Mouse (Mus musculus): ENCODE results near the gene Vac14. TPM values are rescaled to one million over a fixed set of nuclear protein-coding genes. Genes with fewer than 3 reads are reported as not detected.

The Vac14 gene
- 31.8 and 32.3 TPM in 2 replicates for polyA plus RNA-seq (2016; fragmentation: Nextera tagmentation; extraction: Ambion mirVana)

- no peaks in the 10 kb centered on the region for H3K9me3 ChIP-seq
- peak; percentile 98 for ATAC-seq (ENCODE audit: low FRiP score, low read depth)
- H3K4me2 ChIP-seq (replicated peaks), result peak within 1 kb of the TSS; percentile 69
- H3K4me1 ChIP-seq, result peaks cover 19% of the 10 kb centered on the region
- H3K36me3 ChIP-seq, result no peaks in the 10 kb centered on the region
- peak within 1 kb of the TSS; percentile 92 for H3K4me3 ChIP-seq
- peak within 1 kb of the TSS; percentile 77 for H3K9ac ChIP-seq (replicated peaks)
- peak within 1 kb of the TSS; percentile 63 for H3K27ac ChIP-seq (replicated peaks)
- WGBS, result under 1% methylated on average over 63 of the region's 67 CpGs
- H3K27me3 ChIP-seq, result peaks cover 13% of the 10 kb centered on the region
Measured at GRCm38 (mm10) chr8:110618391-110619207, at the start of gene Vac14. Gene Vac14, plus strand, starts transcription at chr8:110618585.

DNA sequence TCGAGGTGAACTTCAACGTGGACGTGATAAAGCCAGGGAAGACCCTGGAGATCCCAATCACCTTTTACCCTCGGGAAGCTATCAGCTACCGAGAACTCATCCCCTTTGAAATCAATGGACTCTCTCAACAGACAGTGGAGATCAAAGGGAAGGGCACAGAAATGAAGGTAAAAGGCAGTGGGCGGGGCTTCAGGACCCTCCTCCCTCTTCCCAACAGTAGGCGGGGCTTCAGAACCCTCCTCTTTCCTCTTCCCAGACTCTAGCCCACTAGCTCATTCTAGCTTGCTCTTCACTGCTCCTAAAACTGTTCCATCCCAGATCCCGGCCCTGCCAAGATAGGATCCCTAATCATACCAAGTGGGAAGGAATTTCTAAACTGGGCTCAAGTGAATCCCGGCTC is 25.7 kb upstream of the Vac14 start:
- Histone ChIP-seq H3K4me1 (no peaks in the 10 kb centered on the region), H3K4me2 (replicated peaks) (no peak overlapping the region), H3K9me3 (no peaks in the 10 kb centered on the region), H3K36me3 (no peaks in the 10 kb centered on the region), H3K27ac (replicated peaks) (no peak overlapping the region), H3K9ac (replicated peaks) (no peak overlapping the region), H3K4me3 (no peak overlapping the region), H3K27me3 (no peaks in the 10 kb centered on the region)
- no peak for ATAC-seq (ENCODE audit: low FRiP score, low read depth)
- WGBS, result 85% methylated on average over 9 of the region's 9 CpGs

GRCm38 (mm10) chr8:110594164-110594563 is 24.2 kb upstream of the Vac14 start:
- no peak overlapping the region for H3K4me3 ChIP-seq
- ATAC-seq (ENCODE audit: low FRiP score, low read depth), result no peak
- H3K4me1 ChIP-seq, result no peaks in the 10 kb centered on the region
- H3K27ac ChIP-seq (replicated peaks), result no peak overlapping the region
- no peaks in the 10 kb centered on the region for H3K9me3 ChIP-seq
- no peaks in the 10 kb centered on the region for H3K27me3 ChIP-seq
- WGBS, result 89% methylated on average over 6 of the region's 6 CpGs
- H3K9ac ChIP-seq (replicated peaks), result no peak overlapping the region
- no peak overlapping the region for H3K4me2 ChIP-seq (replicated peaks)
- H3K36me3 ChIP-seq, result no peaks in the 10 kb centered on the region

DNA sequence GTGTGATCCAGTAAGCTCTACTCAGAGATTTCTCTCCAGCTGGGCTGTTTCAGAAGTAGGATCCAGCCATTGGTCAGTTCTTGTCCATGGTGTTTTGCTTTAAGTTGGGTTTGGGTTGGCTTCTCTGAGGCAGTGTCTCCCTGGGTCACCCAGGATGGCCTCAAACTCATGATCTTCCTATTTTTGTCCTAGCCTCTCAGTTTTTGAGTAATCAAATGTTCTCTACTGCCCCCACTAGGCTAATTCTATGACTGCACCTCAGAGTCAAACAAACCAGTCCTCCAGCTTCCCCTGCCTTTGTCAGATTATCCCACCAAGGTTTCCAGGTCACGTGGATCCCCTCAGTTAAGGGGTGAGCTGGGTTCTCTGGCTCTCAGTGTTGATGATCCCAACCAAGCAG is 13.8 kb upstream of the Vac14 start:
- H3K4me3 ChIP-seq, result no peak overlapping the region
- no peak overlapping the region for H3K4me2 ChIP-seq (replicated peaks)
- WGBS, result 3% methylated on average over 1 of the region's 1 CpGs
- no peaks in the 10 kb centered on the region for H3K4me1 ChIP-seq
- no peaks in the 10 kb centered on the region for H3K36me3 ChIP-seq
- H3K9ac ChIP-seq (replicated peaks), result no peak overlapping the region
- no peaks in the 10 kb centered on the region; the same call in 1 of the 2 replicates for H3K27me3 ChIP-seq
- H3K9me3 ChIP-seq, result no peaks in the 10 kb centered on the region
- H3K27ac ChIP-seq (replicated peaks), result no peak overlapping the region
- no peak for ATAC-seq (ENCODE audit: low FRiP score, low read depth)

GRCm38 (mm10) chr8:110605401-110606015 is 12.9 kb upstream of the Vac14 start:
- no peaks in the 10 kb centered on the region; the same call in 1 of the 2 replicates for H3K27me3 ChIP-seq
- no peak overlapping the region for H3K27ac ChIP-seq (replicated peaks)
- no peaks in the 10 kb centered on the region for H3K4me1 ChIP-seq
- no peaks in the 10 kb centered on the region for H3K9me3 ChIP-seq
- no peak for ATAC-seq (ENCODE audit: low FRiP score, low read depth)
- H3K4me3 ChIP-seq, result no peak overlapping the region
- H3K9ac ChIP-seq (replicated peaks), result no peak overlapping the region
- 63% methylated on average over 6 of the region's 6 CpGs for WGBS
- no peak overlapping the region for H3K4me2 ChIP-seq (replicated peaks)
- no peaks in the 10 kb centered on the region for H3K36me3 ChIP-seq

DNA sequence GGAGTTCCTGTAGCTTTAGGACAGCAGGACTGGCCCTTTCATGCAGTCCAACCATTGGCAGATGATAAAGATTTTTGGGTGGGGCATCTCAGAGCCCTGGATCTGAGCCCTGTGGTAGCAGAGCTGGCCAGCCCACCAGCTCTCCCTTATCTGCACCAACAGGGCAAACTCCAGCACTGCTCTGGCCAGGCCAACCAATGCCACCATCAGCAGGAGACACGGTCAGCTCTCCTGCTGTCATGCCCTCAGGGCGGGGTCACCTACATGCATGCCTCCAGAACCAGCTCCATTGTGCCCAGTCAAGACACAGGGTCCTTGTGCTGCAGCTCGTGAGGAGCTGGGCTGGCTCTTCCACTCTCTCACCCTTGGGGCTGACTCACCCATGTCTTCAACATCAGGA is 2.7 kb upstream of the Vac14 start:
- H3K27ac ChIP-seq (replicated peaks), result no peak overlapping the region
- ATAC-seq (ENCODE audit: low FRiP score, low read depth), result no peak
- 85% methylated on average over 3 of the region's 3 CpGs for WGBS

DNA sequence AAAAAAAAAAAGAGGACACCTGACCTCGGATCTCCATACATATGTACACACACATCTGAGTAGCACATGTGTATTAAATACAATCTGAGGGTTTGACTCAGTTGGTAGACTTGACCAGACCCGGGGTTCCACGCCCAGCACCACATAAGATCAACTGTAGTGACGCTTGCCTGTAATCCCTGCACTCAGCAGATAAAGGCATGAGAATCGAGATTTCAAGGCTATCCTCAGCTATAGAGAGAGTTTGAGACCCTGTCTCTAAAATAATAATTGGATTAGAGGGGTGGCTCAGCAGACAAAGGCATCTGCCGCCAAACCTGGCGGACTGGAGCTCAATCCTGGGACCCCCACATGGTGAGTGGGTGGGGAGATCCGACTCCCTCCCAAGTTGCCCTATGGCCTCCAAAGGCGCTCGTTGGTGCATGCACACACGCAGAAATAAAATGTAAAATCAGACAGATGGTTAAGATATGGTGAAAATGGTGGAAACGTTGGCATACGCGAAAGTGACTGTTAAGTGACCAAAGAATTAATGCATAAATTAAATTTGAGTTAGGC is 505 bp upstream of the Vac14 start:
- Histone ChIP-seq H3K4me2 (replicated peaks) (peak overlapping the region; percentile 69), H3K27me3 (peaks cover 13% of the 10 kb centered on the region), H3K27ac (replicated peaks) (peak overlapping the region; percentile 63), H3K9ac (replicated peaks) (peak overlapping the region; percentile 52), H3K36me3 (no peaks in the 10 kb centered on the region), H3K9me3 (no peaks in the 10 kb centered on the region), H3K4me1 (peaks cover 19% of the 10 kb centered on the region), H3K4me3 (peak overlapping the region; percentile 92)
- ATAC-seq (ENCODE audit: low FRiP score, low read depth), result peak; percentile 69
- 18% methylated on average over 14 of the region's 14 CpGs for WGBS

More for the DNA sequence above, 2.7 kb upstream of the Vac14 start:
- Histone ChIP-seq H3K4me2 (replicated peaks) (no peak overlapping the region), H3K4me3 (no peak overlapping the region), H3K4me1 (peaks cover 19% of the 10 kb centered on the region), H3K9ac (replicated peaks) (no peak overlapping the region), H3K27me3 (peaks cover 13% of the 10 kb centered on the region), H3K36me3 (no peaks in the 10 kb centered on the region), H3K9me3 (no peaks in the 10 kb centered on the region)

- WGBS, result 31% methylated on average over 8 of the region's 8 CpGs
- Histone ChIP-seq H3K4me3 (peak overlapping the region; percentile 92), H3K27ac (replicated peaks) (no peak overlapping the region), H3K4me1 (peaks cover 19% of the 10 kb centered on the region), H3K9me3 (no peaks in the 10 kb centered on the region), H3K36me3 (no peaks in the 10 kb centered on the region), H3K27me3 (peaks cover 13% of the 10 kb centered on the region), H3K4me2 (replicated peaks) (peak overlapping the region; percentile 69), H3K9ac (replicated peaks) (peak overlapping the region; percentile 77)
- ATAC-seq (ENCODE audit: low FRiP score, low read depth), result no peak
Measured at GRCm38 (mm10) chr8:110619208-110619574, 806 bp downstream of the Vac14 start.

DNA sequence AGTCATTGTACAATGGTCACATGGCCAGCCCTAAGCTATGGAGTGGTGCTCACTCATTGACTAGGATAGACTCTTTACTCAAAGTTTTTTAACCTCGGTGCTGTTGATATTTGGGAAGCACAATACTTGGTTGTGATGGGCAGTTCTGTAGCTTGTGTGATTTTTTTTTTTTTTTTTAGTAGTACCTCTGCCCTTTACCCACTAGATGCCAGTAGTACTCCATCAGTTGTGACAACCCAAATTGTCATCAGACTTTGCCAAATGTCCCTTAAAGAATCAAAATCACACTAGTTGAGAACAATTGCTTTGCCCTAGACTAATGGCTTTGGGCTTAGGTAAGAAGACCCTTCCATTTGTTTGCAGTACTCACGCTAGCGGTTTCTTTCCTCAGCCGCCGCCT is 1.5 kb downstream of the Vac14 start:
- H3K9me3 ChIP-seq, result no peaks in the 10 kb centered on the region
- 91% methylated on average over 5 of the region's 5 CpGs for WGBS
- ATAC-seq (ENCODE audit: low FRiP score, low read depth), result no peak
- peaks cover 13% of the 10 kb centered on the region for H3K27me3 ChIP-seq
- no peak overlapping the region for H3K9ac ChIP-seq (replicated peaks)
- H3K36me3 ChIP-seq, result no peaks in the 10 kb centered on the region
- peak overlapping the region; percentile 69 for H3K4me2 ChIP-seq (replicated peaks)
- peaks cover 19% of the 10 kb centered on the region for H3K4me1 ChIP-seq
- H3K27ac ChIP-seq (replicated peaks), result no peak overlapping the region
- H3K4me3 ChIP-seq, result no peak overlapping the region; the same call in 1 of the 2 replicates

- no peaks in the 10 kb centered on the region for H3K9me3 ChIP-seq
- no peaks in the 10 kb centered on the region for H3K36me3 ChIP-seq
- H3K9ac ChIP-seq (replicated peaks), result no peak overlapping the region
- WGBS, result 81% methylated on average over 4 of the region's 4 CpGs
- H3K27ac ChIP-seq (replicated peaks), result no peak overlapping the region
- H3K4me1 ChIP-seq, result no peaks in the 10 kb centered on the region
- ATAC-seq (ENCODE audit: low FRiP score, low read depth), result no peak
- no peaks in the 10 kb centered on the region for H3K27me3 ChIP-seq
- H3K4me3 ChIP-seq, result no peak overlapping the region
- no peak overlapping the region for H3K4me2 ChIP-seq (replicated peaks)
Measured at GRCm38 (mm10) chr8:110626431-110626830, 8.0 kb downstream of the Vac14 start.

DNA sequence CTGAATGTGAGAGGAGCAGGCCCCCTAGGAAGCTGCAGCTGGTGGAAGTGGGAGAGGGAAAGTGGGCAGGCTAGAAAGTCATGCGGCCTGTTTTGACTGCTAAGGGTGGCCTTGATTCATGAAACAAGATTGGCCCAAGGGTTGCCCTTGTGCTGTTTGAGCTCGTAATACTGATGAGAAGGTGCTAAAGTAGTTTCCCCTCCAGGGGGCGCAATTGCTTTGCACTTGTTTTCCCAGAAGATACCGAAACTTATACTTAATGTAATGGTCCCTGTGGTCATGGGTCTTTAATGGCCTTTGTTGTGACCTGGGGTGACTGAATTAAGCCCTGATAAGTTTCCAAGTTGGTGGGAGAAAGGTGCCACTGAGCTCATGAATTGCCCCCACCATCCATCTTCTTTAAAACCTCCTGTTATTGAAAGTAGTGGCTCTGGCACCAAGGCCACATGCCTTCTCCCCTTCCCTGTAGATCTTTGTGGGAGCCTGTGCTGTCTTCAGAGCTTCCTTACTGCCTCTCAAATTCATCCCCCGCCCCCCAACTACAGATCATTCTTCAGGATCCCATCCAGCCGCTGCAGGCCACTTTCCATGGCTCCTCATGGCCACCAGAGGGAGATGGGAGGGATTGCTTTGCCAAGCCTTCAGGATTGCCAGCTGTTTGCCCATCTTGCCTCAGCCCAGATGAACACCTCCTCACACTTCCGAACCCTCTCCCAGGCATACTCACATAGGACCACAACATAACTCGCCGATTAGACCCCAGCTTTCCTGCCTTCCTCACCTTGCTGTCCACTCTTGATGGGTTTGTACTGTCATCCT is 11.1 kb downstream of the Vac14 start:
- no peak overlapping the region for H3K4me3 ChIP-seq
- no peaks in the 10 kb centered on the region for H3K27me3 ChIP-seq
- WGBS, result 69% methylated on average over 9 of the region's 9 CpGs
- H3K4me2 ChIP-seq (replicated peaks), result no peak overlapping the region
- no peak for ATAC-seq (ENCODE audit: low FRiP score, low read depth)
- H3K36me3 ChIP-seq, result peaks cover 26% of the 10 kb centered on the region
- H3K9me3 ChIP-seq, result no peaks in the 10 kb centered on the region
- H3K4me1 ChIP-seq, result no peaks in the 10 kb centered on the region
- no peak overlapping the region for H3K27ac ChIP-seq (replicated peaks)
- no peak overlapping the region for H3K9ac ChIP-seq (replicated peaks)
